In genomic region chr9:45740584-45740980, GRCm38 (mm10) we compare ENCODE assay signal across 10 mouse cellular contexts.
DNase-seq lines count a peak whose midpoint lies in the region; ATAC-seq and TF ChIP-seq lines count a peak whose summit lies in the region.
"Had no signal": no experiment of that assay in that cellular context is flagged by ENCODE, and none has a peak within 500 bp of the region (broad histone marks: within the 10 kb centered on the region; RNA-seq: fewer than 3 reads in every experiment).

No protein-coding gene starts in this region.

- H3K4me2 ChIP-seq in lung, embryonic 14.5 days = no peak overlapping the region
- no peak overlapping the region for H3K4me2 ChIP-seq in forebrain, embryonic 14.5 days (ENCODE audit: low read length)
- H3K4me2 ChIP-seq: heart, embryonic 12.5 days; liver, embryonic 15.5 days had no signal

- no peaks in the 10 kb centered on the region for H3K9me3 ChIP-seq in lung, embryonic 14.5 days (ENCODE audit: low read depth, low read length)
- H3K9me3 ChIP-seq in forebrain, embryonic 14.5 days (replicated peaks; ENCODE audit: control insufficient read depth, low read length) = no peaks in the 10 kb centered on the region
- H3K9me3 ChIP-seq: heart, embryonic 12.5 days; liver, embryonic 15.5 days had no signal

- WGBS in lung, embryonic 14.5 days = 65% methylated on average over 2 of the region's 2 CpGs
- WGBS in lung, adult 2 months = 54% methylated on average over 2 of the region's 2 CpGs
- WGBS in forebrain, embryonic 14.5 days = 59% methylated on average over 2 of the region's 2 CpGs

- TF ChIP-seq CTCF in gastrocnemius, adult 2 months (IDR thresholded peaks at IDR 0.05) = peak; percentile 45
- peak; percentile 51 for TF ChIP-seq CTCF in lung, embryonic 14.5 days (IDR thresholded peaks at IDR 0.05; ENCODE audit: low read depth)
- no peak for TF ChIP-seq CTCF in lung, adult 2 months (IDR thresholded peaks at IDR 0.05; ENCODE audit: insufficient read depth, low read length)

- no peaks in the 10 kb centered on the region for H3K27me3 ChIP-seq in lung, embryonic 14.5 days (ENCODE audit: insufficient read depth, low read length)
- H3K27me3 ChIP-seq in forebrain, embryonic 14.5 days (replicated peaks; ENCODE audit: control insufficient read depth, insufficient read depth, low read length) = no peaks in the 10 kb centered on the region

- intact Hi-C loops in gastrocnemius, adult 2 months (cut with DNase I) = no loop called here

- TF ChIP-seq POLR2A in lung, adult 2 months (IDR thresholded peaks at IDR 0.05; ENCODE audit: borderline replicate concordance, extremely low read depth, low read depth, low read length) = no peak

- no peak for DNase-seq in gastrocnemius, adult 2 months
- no peak for DNase-seq in gastrocnemius, postnatal 25 days
- DNase-seq in lung, embryonic 14.5 days = peak; percentile 54
- no peak for DNase-seq in lung, adult 2 months
- DNase-seq in forebrain, embryonic 14.5 days (ENCODE audit: low spot score) = peak; percentile 34
- DNase-seq in retina, postnatal 1 day = peak; percentile 73
- DNase-seq in adrenal gland, adult 2 months = no peak

- ATAC-seq in lung, embryonic 14.5 days (ENCODE audit: insufficient read depth) = no peak
- no peak for ATAC-seq in forebrain, embryonic 14.5 days
- no peak for ATAC-seq in inflammation-experienced regulatory T-cells, adult 6 months

- H3K4me3 ChIP-seq in gastrocnemius, adult 2 months = no peak overlapping the region
- no peak overlapping the region for H3K4me3 ChIP-seq in lung, embryonic 14.5 days (ENCODE audit: low read depth, low read length)
- no peak overlapping the region for H3K4me3 ChIP-seq in lung, adult 2 months (replicated peaks; ENCODE audit: extremely low read depth, low read depth, low read length)
- H3K4me3 ChIP-seq in forebrain, embryonic 14.5 days (ENCODE audit: low read depth, low read length) = no peak overlapping the region
- H3K4me3 ChIP-seq: heart, embryonic 12.5 days; liver, embryonic 15.5 days had no signal

- H3K9ac ChIP-seq in lung, embryonic 14.5 days = no peak overlapping the region
- H3K9ac ChIP-seq in forebrain, embryonic 14.5 days (ENCODE audit: low read length) = no peak overlapping the region
- H3K9ac ChIP-seq: heart, embryonic 12.5 days; liver, embryonic 15.5 days had no signal

- H3K4me1 ChIP-seq in lung, embryonic 14.5 days (ENCODE audit: insufficient read depth) = no peaks in the 10 kb centered on the region
- H3K4me1 ChIP-seq in lung, adult 2 months (ENCODE audit: control insufficient read depth, insufficient read depth, low read length) = no peaks in the 10 kb centered on the region
- peaks cover 15% of the 10 kb centered on the region for H3K4me1 ChIP-seq in forebrain, embryonic 14.5 days (ENCODE audit: control insufficient read depth, insufficient read depth, low read length)
- H3K4me1 ChIP-seq: heart, embryonic 12.5 days had no signal

- no peak overlapping the region for H3K27ac ChIP-seq in gastrocnemius, adult 2 months
- no peak overlapping the region for H3K27ac ChIP-seq in lung, embryonic 14.5 days (ENCODE audit: low read depth)
- H3K27ac ChIP-seq in forebrain, embryonic 14.5 days (ENCODE audit: low read depth, low read length) = peak overlapping the region; percentile 67; the same call in 1 of the 2 replicates
- H3K27ac ChIP-seq: liver, embryonic 15.5 days had no signal

- no peaks in the 10 kb centered on the region for H3K36me3 ChIP-seq in lung, embryonic 14.5 days (ENCODE audit: insufficient read depth)
- peaks cover 13% of the 10 kb centered on the region; the same call in 1 of the 2 replicates for H3K36me3 ChIP-seq in forebrain, embryonic 14.5 days (ENCODE audit: control insufficient read depth, insufficient read depth, low read length)
- H3K36me3 ChIP-seq: heart, embryonic 12.5 days; liver, embryonic 15.5 days had no signal

Comparison
In these comparisons a context has a peak if more than half of its experiments do, and no peak if none do; other contexts are left out.
1. DNase-seq: peak in lung, embryonic 14.5 days (single experiment), forebrain, embryonic 14.5 days (single experiment) and retina, postnatal 1 day (single experiment); none in gastrocnemius, adult 2 months (single experiment), gastrocnemius, postnatal 25 days (single experiment), lung, adult 2 months (single experiment) and adrenal gland, adult 2 months (single experiment).